Mouse (Mus musculus) cerebellum, adult 9-11 months (tissue): ENCODE results near the gene Gm3005.
"Not testable (repeated sequence)": the region's sequence is repeated elsewhere in the genome, so short reads cannot be mapped to it uniquely, and the experiment has no call there.

Experiments
- DNase-seq: peaks from one replicate; pipeline ENCODE4 v3.0.0; 2022

The Gm3005 gene

DNA sequence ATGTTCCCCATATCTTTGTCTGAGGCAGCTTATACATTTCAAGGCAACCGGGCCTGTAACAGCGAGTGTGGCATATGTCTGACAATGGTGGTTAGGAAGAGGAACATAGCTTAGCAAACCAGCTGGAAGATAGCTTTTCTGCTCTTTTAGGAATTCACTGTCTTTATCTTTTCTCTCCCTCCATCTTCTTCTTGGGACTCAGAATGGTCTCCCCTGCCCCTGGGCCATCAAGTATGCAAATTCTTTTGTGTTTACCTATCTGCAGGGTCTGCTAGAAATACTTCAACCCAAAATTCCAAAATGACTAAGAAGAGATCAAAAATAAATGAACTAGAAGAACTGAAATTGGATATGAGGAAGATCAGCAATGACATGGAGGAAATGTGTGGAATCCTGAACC, at the start of gene Gm3005:
TSS of gene Gm3005 (plus strand) at position 301 of the 400 bp plus-strand sequence.
- not testable (repeated sequence) for DNase-seq

GRCm38 (mm10) chr14:3394793-3395192, 33.1 kb upstream of the Gm3005 start, which contains the start of gene Gm10413:
Gm10413 (plus strand) TSS chr14:3395093.
- DNase-seq = not testable (repeated sequence)

DNA sequence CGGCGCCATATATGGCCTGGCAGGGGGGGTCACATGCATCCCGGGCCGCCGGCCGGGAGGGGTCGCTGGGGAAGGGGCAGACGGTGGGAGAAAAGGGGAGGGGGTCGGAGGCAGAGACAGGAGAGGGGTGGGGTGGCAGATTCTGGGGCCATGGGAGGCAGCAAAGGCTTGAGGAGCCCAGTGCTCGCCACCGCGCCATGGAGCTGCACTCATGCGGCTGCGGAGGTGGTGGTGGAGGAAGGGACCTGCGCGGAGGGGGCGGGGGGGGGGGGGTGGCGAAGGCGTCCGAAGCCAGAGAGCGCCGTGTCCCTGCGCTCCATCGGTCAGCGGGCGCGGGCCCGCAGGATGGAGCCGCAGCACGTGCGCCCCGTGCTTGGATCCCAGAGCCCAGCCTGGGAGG, 15.6 kb upstream of the Gm3005 start, which contains the start of gene Gm10409:
TSS of gene Gm10409 (plus strand) at position 301 of the 400 bp plus-strand sequence.
- not testable (repeated sequence) for DNase-seq

- not testable (repeated sequence) for DNase-seq
Measured at GRCm38 (mm10) chr14:3449079-3449478, 21.2 kb downstream of the Gm3005 start, which contains the start of gene Gm10408. Gm10408 (plus strand) TSS chr14:3449379.

- not testable (repeated sequence) for DNase-seq
Measured at GRCm38 (mm10) chr14:3634212-3634611, 206.3 kb downstream of the Gm3005 start, which contains the start of gene Gm3012. Gm3012 (plus strand) TSS chr14:3634512.
